Mouse (Mus musculus): ENCODE measurements around the gene Acsf3.

DNA sequence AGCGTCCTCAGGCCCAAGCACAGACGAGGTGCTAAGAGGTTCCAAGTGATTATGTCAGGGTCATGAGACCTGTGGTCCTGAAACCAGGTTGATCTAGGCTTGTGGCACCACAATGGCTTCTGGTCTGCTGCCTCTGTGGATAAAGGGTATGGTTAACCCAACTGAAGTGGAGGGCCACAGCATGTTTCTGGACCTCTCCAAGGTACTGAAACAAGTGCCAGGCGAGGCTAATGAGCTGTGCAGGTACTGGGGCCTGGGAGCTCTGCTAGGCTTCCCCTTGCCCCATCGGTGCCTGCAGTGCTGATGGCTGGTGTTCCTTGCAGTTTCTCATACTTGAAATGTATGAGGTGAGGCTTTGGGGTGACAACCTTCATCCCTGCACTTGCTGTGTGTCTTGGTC is 38.2 kb upstream of the Acsf3 start:
- TF ChIP-seq CTCF (IDR thresholded peaks at IDR 0.05; ENCODE audit: low read depth): no peak
- no peak for TF ChIP-seq EP300 (IDR thresholded peaks at IDR 0.05; ENCODE audit: low read depth)

Data from liver, postnatal 0 days (tissue).